Mouse (Mus musculus) testis, postnatal 10 days (tissue): ENCODE results near the gene Yrdc.

ENCODE experiments used
- DNase-seq: peaks from one replicate; pipeline ENCODE4 v3.0.0; 2021; ENCODE audit warnings: low spot score

The Yrdc gene

GRCm38 (mm10) chr4:124850261-124850913 is at the start of gene Yrdc:
TSS of gene Yrdc (plus strand) at chr4:124850679.
- DNase-seq: peak; percentile 96

DNA sequence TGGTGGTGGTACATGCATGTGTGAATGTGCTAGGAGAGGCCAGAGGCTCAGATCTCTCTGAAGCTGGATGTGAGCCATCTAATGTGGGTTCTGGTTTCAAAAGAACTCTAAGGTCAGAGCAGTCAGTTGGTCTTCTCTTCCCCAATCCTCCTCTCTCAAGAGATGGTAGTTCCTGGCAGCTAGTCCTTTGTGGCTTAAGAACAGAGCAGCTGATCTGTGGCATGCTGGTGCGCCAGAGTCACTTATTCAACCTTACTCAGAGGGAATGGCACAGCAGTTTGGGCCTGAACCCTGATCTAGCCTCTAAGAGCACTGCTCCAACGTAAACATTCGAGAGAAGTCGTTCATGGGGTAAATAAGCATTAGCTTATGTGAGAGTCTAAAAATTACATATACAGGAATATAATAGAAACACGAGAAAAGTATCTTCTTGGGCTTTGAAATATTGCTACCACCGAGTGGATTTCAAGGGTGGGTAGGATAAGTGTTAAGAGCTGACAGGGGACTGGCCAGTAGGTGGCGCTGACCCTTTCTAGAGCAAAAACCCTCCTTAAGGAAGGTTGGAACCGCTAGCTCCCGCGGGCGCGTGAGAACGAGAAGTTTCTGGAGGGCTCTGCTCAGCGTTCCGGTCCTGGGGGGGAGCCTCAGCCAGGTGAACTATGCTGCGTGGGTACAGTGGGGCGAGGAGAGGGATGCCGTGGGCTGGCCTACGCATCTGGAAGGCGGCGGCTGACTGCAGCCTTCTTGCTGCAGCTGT is 48.7 kb upstream of the Yrdc start, which contains the start of gene Mtf1:
Mtf1 (plus strand) TSS at position 553 of the 757 bp plus-strand sequence.
- peak; percentile 95 for DNase-seq

DNA sequence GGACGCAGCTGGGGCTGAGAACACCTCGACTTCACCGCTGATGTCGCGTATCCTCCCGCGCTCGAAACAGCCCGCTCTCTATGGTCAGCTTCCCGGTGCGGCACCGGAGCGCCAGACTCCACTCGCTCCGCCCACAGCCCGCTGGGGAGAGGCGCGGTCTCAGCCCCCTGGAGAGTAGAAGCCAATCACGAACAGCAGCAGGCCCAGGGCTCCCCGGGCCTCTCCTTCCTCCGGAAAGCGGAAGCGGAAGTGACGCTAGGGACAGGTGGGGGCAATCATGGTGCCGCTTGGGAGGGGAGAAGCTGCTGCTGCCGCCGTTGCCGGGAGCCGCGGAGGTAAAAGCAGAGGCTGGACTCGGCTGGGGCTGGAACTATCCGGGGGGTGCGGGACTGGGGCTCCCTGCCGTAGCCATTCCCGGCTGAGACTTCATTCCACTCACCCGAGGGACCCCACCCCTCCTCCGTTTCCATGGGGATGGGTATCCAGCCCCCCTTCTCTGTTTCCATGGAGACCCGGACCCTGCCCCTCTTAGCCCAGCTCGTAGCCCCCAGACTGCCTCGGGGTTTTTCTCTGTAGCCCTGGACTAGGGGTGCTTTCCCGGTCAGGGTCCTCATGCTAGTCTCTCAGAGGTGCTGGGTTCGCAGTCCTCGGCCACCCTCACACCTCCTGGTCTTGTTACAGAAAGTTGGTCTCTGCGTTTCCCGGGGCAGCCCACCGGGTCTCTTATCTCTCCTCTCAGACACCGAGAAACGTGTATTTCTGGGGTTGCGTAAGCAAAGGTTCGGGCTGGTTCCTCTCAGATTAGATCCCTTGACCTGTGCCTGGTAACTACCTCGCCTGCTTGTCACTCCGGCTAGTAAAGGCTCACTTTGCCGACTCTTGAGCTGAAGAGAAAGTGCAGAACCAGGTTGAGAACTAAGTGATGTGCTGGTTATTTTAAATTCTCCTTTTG is 47.9 kb upstream of the Yrdc start:
- peak; percentile 97 for DNase-seq

DNA sequence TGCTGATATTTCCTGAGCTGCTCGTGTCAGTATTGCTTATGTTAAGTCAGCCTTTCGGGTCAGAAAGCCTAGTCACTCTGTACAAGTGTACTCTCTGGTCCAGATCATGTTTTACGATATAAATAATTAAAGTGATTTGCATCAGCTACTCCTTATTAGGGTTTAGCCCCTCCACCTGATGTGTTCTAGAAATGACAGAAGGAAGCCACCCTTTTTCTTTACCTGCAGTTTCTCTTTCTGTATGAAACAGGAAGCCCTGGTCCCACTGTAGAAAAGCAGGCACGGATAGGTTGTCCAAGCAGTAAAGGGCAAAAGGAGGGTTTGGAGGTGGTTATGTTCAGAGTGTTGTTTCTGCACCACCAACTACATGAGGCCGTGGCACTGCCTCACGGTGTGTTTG is 47.1 kb upstream of the Yrdc start:
- DNase-seq: no peak

GRCm38 (mm10) chr4:124808511-124808910 is 42.0 kb upstream of the Yrdc start:
- DNase-seq: no peak

GRCm38 (mm10) chr4:124809136-124809883 is 41.2 kb upstream of the Yrdc start:
- no peak for DNase-seq

DNA sequence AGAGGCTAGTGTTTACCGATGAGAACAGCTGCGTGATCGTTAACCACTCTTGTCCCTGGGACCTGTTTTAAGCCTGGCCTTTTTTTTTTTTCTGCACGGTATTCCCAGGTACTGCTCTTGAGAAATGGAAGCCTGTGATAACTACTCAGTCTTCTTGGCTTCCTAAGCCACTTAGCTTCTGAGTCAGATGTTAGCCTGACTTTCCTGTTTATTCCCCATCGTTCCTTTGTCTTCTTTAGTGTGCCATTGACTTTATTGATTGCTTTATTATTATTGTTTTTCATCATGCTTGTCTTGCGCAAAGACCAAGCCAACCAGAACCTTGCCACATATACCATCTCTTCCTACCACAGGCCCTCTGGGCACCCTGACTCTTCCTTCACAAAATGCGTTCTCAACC is 40.4 kb upstream of the Yrdc start:
- no peak for DNase-seq

- no peak for DNase-seq
Measured at GRCm38 (mm10) chr4:124811347-124811975, 39.0 kb upstream of the Yrdc start.

- DNase-seq: no peak
Measured at GRCm38 (mm10) chr4:124815901-124816300, 34.6 kb upstream of the Yrdc start.

DNA sequence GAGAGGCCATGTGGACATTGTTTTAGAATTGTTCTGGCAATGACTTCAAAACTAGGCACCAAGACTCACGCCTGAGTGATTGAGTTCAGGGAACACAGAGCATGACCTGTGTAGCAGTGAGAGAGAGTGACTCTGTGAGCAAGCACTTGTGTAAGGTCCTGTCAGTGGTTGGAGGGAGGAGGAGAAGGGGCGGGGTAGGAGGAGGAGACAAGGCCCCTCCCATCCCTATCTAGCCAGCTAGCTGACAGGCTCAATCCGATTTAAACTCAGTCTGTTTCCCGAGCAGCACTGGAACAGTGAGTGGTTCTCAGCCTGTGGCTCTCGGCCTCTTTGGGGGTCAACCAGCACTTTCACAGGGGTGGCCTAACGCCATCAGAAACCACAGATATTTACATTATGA is 32.7 kb upstream of the Yrdc start:
- DNase-seq: no peak

DNA sequence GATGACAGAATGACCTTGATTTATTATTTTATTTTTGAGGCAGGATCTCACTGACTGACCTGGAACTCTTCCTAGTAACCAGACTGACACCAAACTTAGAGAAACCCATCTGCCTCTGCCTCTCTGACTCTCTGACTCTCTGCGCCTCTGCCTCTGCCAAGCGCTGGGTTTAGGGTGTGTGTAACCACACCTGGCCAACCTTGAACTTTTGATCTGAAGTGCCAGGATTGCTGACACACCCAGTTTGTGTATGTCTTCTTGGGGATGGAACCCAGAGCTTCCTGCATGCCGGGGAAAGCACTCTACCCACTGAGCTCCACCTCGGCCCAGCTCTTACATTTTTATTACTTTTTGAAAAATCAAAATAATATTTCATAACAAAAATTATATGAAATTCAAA is 31.6 kb upstream of the Yrdc start:
- DNase-seq: no peak

DNA sequence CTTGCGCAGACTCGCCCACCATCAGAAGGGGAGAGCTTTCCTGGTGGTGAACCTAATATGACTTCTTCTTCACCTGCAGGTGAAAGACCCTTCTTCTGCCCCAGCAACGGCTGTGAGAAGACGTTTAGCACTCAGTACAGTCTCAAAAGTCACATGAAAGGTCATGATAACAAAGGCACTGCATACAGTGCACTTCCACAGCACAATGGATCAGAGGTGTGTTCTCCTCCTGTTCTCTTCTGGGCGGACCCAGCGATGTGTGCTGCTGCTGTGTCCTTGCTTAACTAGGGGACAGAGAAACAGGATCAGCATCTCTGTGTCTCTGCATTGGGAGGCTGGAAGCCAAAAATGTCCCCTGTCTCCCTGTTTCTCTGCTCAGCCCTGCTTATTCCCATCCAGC is 25.5 kb upstream of the Yrdc start:
- DNase-seq: no peak

DNA sequence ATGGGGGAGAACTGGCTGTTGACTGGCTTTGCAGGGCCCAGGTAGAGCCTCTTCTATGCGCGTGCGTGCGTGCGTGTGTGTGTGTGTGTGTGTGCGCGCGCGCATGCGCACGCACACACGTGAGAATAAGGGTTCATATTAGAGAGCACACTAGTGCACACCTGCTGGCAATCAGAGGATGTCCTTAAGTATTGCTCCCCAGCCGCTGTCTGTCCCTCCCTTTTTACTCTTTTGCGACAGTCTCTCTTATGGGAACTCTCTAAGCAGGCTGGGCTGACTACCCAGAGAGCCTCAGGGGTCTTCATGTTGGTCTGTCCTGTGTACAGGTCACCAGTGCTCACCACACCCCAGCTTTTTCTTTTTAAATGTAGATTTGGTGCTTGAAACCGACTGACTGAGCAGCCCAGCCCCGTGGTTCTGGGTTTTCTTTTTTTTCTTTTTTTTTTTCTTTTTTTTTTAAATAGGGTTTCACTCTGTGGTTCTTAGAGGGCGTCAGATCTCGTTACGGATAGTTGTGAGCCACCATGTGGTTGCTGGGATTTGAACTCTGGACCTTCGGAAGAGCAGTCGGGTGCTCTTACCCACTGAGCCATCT is 25.0 kb upstream of the Yrdc start:
- no peak for DNase-seq

DNA sequence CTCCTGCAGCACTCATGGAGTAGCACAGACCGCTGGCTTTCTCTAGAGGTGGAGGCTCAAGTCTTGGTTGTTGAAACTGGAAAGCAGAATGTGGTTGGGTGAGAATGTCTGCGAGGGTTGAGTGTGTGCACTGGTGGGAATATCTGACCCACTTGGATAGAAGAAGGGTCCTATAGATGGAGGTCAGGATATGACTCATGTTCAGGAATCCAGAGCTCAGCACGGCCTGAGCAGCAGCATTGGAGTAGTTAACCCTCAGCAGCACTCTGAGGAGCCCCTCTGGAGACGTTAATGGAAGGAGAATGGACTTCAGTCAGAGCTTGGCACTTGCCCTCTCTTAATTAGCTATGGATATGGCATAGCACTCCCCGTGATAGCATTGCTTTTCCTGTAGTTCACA is 20.8 kb upstream of the Yrdc start:
- DNase-seq: no peak

- DNase-seq: no peak
Measured at GRCm38 (mm10) chr4:124832796-124833195, 17.7 kb upstream of the Yrdc start.

DNA sequence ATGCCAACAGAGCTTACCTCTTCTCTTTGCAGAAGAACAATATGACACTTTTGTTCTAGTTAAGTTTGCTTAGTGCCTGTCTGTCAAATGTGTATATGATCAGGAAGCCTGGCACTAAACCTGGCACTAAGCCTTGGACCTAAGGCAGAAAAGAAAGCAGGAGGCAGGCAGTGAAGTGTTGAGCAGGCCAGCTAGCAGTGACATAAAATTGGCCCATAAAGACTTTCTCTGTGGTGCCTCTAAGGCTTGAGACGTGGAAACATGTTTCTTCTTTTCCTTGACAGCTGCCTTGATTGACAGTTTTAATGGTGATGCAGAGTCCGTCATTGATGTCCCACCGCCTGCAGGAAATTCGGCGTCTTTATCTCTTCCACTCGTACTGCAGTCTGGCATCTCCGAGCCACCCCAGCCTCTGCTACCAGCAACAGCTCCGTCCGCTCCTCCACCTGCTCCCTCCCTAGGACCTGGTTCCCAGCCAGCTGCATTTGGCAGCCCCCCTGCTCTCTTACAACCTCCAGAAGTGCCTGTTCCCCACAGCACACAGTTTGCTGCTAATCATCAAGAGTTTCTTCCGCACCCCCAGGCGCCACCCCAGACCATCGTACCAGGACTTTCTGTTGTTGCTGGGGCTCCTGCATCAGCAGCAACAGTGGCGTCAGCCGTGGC is 12.3 kb upstream of the Yrdc start:
- DNase-seq: no peak

- DNase-seq: no peak
Measured at GRCm38 (mm10) chr4:124840998-124841397, 9.5 kb upstream of the Yrdc start.

GRCm38 (mm10) chr4:124843493-124843892 is 7.0 kb upstream of the Yrdc start:
- DNase-seq: peak; percentile 73

DNA sequence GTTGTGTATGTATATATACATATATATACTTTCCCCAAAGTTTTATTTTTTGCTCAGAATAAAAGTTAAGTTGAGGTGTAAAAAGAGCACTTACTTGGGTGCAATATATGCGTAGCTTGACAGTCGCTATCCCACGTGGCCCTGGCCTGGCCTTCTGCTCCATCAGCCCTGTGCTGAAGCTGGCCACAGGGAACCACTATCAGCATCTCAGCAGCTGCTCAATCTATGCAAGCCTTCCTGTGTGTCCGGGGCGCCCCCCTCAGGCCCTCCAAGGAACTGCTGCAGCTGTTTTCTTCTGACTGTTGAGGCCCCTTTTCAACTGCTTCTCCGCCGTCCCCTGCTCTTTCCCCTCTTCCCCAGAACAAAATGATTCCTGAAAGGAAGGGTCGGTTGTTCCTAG is 2.9 kb upstream of the Yrdc start:
- peak; percentile 91 for DNase-seq

GRCm38 (mm10) chr4:124849631-124850260 is 733 bp upstream of the Yrdc start:
- peak; percentile 82 for DNase-seq
